Mouse (Mus musculus): ENCODE measurements at regions not wholly inside any gene's neighbourhood (a gene's known extent, or its start where the extent isn't known, plus 50 kb on each side); places are given as distances from the start of the nearest gene placed in this dataset.

DNA sequence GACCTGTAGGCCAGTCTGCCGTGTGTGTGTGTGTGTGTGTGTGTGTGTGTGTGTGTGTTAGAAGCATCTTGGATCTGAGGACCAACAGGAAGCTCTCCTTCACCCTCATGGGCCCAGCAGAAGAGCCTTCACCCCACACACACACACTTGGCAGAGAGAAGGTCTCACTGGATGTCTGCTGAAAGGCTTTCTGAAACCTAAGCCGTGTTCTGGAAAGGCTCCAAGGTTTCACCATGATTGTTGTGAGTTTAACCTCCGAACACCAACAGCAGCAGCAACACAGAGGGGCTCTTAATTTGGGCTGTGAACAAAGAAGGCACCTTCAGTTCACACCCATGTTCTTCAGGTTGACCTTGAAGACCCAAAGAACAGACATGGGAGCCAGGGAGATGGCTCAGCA lies 124.9 kb upstream of the Dynlrb2 start:
- no peak for DNase-seq (ENCODE audit: low read depth, low spot score)

DNA sequence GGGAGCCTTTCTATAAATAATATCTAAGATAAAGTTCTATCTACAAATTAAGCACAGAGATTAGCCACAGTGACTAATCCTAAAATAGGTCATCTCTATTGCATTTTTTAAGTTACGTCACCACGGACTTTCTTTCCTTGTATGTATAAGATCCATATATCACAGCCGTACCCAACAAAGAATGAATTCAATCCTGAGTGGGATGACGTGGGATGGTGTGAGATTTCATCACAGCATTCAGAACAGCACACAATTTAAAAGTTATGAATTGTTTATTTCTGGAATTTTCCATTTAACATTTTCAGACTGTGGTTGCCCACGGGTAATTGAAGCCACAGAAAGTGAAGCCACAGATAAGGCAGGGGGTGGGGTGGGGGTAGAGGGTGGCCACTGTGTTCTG lies 129.0 kb upstream of the Dynlrb2 start:
- no peak for DNase-seq (ENCODE audit: low read depth, low spot score)

DNA sequence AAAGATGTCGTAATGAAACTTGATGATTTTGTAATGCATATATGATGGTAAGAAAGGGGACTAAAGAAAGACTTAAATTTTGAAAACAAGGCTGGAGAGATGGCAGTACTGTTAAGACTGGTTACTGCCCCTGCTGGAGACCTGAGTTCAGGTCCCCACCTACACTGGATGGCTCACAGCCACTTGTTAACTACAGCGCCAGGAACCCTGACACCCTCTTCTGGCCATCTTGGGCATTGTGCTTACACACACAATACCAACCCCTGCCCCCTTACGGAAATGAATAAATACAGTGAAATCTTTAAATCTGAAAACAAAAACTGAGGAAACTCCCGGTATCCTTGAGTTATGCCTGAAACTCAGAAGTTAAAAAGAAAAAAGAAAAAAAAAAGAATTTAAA lies 131.7 kb upstream of the Dynlrb2 start:
- DNase-seq (ENCODE audit: low read depth, low spot score), result peak; percentile 2

DNA sequence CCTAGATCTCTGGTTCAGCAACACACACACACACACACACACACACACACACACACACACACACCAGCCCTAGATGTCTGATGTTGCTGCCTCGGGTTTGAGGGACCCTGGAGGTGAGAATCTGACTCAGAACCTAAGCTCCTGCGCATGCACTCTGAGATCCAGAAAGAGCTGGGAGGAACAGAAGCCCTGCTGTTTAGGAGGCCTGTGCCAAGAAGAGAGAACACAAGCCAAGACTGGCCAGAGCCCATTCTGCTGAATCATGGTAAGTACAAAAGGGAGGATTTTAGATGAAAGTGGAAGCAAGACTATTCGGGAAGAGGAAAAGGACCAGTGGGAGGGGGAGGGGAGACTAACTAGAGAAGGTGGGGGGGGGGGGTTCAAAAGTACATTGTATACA lies 132.2 kb upstream of the Dynlrb2 start:
- no peak for DNase-seq (ENCODE audit: low read depth, low spot score)

DNA sequence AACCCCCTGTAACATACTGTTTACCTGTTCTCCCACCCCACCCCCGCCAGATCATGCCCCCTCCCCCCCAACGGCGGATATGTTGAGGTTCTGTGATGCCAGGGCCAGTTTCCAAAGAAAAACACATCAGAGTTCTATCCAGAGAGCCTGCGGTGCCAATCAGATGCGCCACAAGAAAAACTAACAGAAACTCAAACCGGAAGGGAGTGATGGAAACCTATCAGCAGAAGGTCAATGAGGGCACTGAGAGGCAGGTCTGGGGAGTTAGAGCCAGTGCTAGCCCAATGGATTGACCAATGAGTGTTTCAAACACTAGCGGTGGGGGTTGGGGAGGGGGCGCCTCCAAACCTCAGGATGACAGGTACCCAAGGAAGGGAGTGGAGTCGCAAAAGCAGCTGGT lies 132.7 kb upstream of the Dynlrb2 start:
- DNase-seq (ENCODE audit: low read depth, low spot score), result no peak

DNA sequence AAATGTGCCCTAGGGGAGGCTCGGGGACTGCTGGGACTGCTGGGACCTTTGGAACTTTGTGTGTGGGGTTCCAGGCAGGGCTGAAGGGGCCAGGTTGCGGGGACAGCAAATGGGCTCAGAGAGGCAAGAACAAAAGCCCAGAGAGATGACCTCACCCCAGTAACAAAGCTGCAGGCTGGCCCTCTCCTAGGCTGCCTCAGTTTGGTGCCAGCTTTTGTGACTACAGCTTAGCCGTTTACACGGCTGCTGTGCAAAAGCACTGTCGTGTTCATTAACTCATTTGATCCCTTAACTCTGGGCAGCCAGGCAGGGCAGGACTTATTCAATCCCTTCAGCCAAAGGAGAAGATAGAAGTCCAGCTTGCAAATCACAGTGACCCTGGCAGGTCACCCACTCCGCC lies 137.3 kb upstream of the Dynlrb2 start:
- no peak for DNase-seq (ENCODE audit: low read depth, low spot score)

DNA sequence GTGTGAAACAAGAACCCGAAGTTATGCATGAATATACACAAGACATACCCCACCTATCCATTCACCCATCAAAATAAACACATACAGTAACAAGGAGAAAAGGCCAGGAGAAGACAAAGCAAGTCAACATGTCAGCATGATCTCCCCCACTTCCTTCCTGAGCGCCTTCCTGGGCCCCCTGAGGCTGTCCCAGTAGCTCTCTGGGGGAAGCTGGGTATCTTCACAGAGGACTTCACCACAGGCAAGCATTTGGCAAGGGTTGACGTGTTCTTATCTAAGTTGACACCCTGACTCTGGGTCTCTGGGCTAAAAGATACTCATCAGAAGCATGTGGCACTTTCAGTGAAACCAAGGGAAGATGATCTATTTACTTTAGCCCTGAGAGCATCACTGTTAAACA lies 138.1 kb upstream of the Dynlrb2 start:
- no peak for DNase-seq (ENCODE audit: low read depth, low spot score)

DNA sequence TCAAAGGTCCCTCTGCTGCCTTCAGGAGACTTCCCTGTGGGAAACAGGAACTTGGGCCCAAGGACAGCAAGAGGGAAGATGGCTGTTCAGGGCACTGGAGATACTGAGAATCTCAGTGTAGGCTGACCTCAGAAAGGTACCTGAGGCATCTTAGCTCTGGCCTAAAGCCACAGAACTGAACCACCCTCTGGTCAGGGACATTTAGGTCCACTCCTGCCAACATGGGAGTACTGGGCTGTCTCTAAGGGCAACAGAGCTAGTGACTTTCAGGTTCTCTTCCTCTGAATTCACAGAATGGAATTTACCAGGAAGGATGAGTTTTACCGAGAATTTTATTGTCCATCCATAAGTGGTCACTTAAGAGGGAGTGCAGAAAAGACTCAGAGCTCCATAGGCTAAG lies 140.0 kb upstream of the Dynlrb2 start:
- DNase-seq (ENCODE audit: low read depth, low spot score), result no peak

DNA sequence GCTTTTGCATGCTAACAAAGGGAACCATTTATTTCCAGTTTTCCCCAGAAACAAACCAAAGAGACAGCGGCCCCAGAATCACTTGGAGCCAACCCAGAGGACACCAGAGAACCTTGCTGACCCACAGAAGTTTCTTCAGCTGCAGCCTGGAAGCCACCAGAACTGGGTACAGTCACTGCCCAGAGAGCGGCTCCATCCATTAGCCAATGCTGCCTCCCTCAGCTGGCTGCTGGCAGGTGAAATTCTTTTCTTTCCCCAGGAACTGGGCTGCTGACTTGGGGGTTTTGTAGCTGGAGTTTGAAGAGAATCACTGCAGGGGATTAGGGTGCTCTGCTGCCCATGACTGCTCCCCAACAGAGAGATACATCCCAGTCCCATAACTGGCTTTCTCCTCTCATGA lies 140.6 kb upstream of the Dynlrb2 start:
- DNase-seq (ENCODE audit: low read depth, low spot score), result no peak

DNA sequence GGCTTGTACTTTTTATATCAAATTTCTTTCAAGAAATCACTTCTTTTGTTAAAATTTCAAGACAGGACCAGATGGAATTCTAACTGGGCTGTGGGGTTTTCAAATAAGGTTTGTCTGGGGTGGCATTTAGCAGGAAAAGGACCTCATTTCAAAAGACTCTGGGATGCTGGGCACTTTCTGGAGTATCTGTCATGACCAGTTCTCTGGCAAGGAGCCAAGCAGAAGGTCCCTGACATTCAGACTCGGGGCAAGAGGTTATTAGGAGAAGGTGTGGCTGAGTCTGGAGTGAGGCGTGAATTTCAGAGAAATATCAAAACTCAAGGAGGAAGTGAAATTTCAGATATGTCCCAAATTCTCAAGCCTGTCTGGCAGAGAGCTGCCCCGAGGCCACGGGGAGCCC lies 142.4 kb upstream of the Dynlrb2 start:
- DNase-seq (ENCODE audit: low read depth, low spot score), result no peak

DNA sequence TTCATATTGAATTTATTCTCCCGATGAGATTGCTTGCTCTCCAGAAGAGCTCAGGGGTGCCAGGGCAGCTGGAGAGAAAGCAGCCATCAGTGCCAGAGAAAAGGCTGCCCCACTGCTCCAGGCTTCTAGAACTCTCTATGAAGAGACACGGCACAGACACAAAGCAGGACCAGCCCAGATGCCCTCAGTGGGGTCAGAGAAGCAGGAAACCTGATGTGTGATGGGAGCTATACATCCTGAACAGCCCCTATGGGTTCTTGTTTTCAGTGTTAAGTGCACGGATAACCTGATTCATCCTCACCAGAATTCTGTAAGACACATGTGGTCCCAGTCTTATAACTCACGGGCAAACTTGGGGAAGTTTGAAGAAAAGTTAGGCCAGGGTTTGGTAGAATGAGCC lies 145.0 kb upstream of the Dynlrb2 start:
- DNase-seq (ENCODE audit: low read depth, low spot score), result no peak

DNA sequence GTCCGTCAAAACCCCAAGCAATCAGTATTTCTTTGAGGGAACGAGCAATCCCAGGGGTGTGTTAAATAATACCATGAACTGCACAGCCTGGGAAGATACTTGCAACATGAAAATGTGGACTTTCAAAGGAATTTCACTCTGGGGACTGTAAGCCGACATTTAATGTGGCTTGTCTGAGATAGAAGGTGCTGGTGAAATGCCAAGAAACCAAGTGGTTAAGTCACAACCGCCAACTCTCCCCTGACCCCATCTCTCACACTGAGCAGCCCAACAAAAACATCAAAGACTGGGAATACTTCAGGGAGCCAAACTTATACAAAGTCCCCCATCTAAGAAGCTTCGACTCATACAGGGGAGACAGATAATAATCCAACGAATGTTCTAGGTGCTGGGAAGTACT lies 150.0 kb upstream of the Dynlrb2 start:
- DNase-seq (ENCODE audit: low read depth, low spot score), result no peak

DNA sequence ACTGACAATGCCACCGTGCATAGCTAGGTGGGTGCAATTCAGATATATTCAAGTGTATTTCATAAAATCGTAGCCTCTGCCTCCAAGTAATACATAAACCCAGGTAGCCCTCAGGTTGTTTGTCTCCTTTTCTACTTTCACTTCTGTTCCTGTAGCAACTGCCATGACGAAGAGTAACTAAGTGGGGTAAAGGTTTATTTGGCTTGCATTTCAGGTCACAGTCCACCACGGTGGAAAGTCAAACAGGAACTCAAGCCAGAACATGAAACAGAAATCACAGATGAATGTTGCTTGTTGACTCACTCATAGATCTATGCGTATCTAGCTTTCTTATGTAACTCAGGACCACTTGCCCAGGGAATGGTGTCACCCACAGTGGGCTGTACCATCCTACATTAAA lies 150.9 kb upstream of the Dynlrb2 start:
- DNase-seq (ENCODE audit: low read depth, low spot score), result no peak

DNA sequence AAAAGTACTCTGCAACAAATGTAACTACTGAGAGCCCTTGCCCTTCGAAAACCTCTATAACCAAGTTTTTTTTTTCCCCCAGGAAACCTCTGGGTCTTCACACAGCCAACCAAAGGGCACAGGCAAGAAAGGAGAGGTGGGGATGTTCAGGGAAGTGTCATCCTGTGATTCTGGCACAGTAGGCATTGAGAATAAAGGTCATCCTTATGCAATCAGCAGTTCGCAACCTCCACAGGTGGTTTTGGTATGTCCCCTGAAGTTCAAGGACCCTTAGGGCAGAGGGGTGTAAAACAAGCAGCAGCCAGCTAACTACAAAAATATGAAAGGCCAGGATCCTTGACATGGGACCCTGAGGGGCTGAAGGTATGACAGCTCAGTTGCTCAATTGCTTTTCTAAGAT lies 152.1 kb upstream of the Dynlrb2 start:
- no peak for DNase-seq (ENCODE audit: low read depth, low spot score)

DNA sequence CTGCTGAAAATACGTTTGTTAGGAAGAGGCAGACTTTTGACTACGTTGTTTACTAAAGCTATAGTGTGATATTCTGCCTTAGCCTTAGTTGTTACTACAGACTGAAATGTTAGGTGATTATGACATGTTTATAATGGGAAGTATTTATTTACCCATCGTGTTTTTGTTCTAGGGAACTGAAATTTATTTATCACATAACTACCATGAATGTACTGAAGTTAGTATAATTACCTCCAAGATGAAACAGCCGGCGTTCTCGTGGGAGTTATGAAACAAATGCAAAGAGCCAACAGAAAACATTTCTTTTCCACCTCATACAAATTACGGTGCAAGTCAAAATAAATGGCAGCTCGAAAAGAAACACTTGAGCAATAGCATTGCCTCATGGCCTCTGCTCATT lies 155.8 kb upstream of the Dynlrb2 start:
- DNase-seq (ENCODE audit: low read depth, low spot score), result no peak

DNA sequence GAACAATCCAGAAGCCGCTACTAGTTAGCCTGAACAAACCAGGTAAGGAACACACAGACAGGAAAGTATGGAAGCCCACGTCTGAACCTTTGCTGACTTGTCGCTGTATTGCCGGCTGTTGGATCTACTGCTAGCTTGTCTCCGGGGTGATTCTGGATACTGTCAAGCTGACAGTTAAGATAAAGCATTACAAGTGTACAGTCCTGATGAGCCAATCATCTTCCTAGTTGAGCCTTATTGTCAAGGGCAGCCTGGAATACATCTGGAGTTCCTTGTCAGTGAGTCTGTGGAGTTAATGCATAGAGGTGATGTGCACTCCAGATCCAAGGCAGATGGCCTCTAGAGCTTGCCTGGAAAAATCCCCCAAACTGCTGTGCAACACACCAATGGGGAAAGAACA lies 157.8 kb upstream of the Dynlrb2 start:
- DNase-seq (ENCODE audit: low read depth, low spot score), result no peak

DNA sequence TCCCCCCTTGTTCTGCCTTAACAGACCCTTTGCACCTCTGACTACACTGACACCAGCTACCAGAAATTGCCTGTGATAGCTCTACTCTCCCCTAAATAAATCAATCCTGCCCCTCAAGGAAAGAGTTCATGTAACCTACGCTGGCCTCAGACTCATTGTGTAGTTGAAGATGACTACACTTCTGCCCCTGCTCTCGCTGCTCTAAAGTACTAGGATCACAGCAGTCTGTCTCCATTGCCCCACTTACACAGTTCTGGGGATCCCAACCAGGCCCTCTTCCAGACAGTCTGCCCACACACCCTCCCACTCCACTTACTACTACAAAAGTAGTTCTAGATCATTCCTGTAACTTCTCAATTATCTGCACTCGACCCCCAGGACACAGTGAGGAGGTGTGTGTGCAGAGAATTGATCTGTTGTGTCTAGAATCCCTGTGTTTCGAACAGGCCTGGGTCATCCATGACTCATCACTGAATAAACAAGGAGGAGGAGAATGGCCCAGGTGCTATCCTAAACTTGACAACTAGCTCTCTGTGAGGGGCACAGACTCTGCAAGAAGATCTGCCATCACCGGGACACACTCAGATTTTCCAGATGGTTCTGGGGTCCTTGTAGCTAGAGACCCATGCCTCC lies 160.1 kb upstream of the Dynlrb2 start:
- DNase-seq (ENCODE audit: low read depth, low spot score), result no peak

DNA sequence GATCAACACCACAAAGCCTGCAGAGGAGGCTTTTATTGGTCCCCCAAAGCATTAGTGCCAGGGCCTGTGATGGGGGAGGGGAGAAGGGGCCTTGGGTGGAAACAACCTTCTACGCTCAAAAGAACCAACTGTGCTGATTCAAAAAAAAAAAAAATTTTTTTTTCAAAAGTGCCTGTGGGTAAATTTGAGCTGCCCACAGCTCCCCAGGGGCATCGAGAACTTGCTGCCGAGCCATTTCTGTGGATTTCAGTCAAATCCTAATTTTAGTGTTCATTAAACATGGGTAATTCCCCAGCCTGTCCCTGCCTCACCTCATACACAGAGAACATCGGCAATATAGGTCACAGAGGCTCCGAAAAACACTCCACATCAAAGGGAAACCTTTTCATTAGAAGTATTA lies 161.2 kb upstream of the Dynlrb2 start:
- no peak for DNase-seq (ENCODE audit: low read depth, low spot score)

DNA sequence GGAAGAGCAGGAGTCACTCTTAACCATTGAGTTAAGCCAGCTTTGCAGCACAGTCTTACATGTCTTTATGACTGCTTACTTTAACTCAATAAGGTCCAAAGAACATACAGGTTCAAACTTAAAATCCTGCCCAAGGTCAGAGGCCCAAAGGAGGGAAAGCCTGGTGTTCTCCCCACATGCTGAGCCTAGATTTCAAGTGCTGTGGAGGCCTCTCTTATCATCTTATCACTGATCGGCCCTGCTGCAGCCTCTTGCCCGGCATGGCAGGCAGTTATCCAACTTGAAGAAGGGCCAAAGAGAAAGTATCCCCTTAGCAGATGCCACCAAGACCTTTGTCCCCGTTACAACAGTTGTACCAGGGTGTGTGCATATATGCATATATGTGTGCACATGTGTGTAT lies 170.0 kb upstream of the Dynlrb2 start:
- no peak for DNase-seq (ENCODE audit: low read depth, low spot score)

DNA sequence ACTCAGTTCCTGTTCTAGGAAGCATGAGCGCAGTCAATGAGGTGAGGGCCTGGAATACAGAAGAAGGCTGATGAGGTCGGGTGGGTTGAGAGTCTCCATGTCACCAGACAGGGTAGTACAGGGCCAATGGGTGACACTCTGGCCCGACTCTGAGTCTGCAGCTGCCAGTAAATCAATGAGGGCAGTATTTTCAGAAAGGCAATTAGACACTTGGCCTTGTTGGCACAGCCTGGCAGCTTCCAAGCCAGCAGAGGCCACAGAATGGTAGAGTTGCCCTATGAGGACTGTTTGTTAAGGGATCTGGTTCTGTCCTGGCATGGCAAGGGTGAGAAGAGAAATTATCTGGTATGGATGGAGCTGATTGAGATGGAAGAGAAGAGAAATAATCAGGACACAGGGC lies 170.7 kb upstream of the Dynlrb2 start:
- no peak for DNase-seq (ENCODE audit: low read depth, low spot score)

DNA sequence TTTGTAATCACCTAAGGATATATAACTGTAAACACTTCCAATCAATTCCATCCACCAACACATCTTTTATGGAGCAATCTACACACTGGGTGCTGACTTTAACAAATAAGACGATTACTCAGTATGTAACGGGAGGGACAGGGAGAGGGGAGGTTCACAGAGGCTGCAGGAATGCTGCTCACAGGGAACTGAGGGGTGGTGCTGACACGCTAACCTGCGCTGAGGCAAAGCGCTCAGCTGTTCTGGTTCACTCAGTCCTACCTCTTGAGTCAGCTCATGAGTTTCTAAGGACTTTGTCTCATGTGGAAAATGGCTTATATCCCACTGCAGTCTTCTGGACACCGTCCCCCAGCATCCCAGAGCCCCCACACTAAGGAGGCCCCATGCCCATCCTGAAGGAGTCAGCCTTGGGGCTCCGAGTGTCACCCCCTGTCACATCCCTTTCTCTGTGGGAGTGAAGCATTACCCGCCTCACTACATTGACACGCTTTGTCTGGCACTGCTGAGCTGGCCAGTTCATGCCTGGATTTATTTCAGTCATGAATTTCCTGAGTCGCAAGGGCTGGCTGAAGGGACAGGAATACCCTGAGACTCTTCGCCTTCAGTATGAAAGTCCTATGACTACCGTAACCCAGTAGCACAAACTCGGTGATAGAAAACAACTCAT lies 184.6 kb upstream of the Dynlrb2 start:
- DNase-seq (ENCODE audit: low read depth, low spot score), result no peak

DNA sequence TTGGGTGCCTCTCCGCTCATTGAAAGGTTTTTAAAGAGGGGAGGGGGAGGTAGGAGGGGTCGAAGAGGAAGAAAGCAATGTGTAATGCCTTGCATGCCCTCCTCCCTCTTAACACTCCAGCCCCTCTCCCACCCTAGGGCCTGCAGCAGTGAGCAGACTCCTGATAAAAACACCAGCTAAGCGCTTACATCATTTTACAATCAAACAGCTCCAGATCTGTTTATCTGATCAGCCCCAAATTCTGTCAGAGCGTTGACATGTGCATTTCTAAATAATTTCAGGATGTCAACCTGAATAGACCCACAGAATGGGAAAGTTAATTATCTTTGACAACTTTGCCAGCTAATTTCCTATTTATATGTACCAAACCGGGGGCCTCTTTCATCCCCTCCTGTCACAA lies 189.4 kb upstream of the Dynlrb2 start:
- DNase-seq (ENCODE audit: low read depth, low spot score), result no peak

DNA sequence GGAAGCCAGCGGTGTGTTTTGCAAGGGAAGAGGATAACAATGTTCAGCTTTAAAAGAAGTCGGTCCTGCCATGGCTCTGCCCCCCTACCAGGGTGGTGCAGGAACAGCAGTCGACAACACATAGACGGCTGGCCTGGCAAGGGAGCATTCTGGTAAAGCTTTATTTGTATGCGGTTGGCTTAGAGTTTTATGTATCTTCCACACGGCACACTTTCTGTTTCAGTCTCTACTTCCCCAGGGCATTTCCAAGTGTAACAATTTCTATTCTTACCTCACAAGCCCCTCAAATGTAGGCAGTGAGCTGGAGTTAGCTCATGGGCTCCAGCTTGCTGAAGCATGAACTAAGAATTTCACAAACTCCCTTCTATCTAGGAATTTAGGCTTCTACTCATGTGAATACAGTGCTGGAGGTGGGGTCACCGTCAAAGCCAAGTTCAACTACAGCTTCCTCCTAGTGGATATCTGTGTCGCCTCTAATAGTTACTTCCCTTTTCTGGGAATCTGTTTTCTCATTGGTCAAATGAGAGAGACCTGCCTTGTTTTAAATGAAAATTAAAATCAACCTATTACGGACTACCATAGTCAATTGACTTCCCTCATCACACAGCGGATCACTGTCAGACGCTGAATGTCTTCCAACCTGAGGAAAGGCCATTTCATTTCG lies 190.2 kb upstream of the Dynlrb2 start:
- DNase-seq (ENCODE audit: low read depth, low spot score), result no peak

Measured in 3T3-L1 (cell line).